Mouse (Mus musculus) lung, embryonic 15.5 days (tissue): ENCODE results near the gene Car10. TPM values are rescaled to one million over a fixed set of nuclear protein-coding genes. Genes with fewer than 3 reads are reported as not detected.

Source experiments
- ATAC-seq: fragments of 200-750 bp; cut with Nextera tagmentation; 2 replicates; pipeline ENCODE4 v1.8.0; 2017; ENCODE audit warnings: moderate number of reproducible peaks, borderline replicate concordance; ENCODE audit not compliant: low FRiP score, low TSS enrichment; ENCODE audit errors: extremely low read depth
- H3K27ac ChIP-seq: fragments of 300-500 bp; sonication (generic); 2 replicates; pipeline ENCODE4 v1.5.1; 2015; ENCODE audit warnings: moderate library complexity, mild to moderate bottlenecking, inconsistent platforms
- H3K27me3 ChIP-seq: fragments of 300-500 bp; sonication (generic); 2 replicates; pipeline ENCODE4 v1.6.1; 2015; ENCODE audit warnings: inconsistent platforms
- H3K36me3 ChIP-seq: fragments of 300-500 bp; sonication (generic); 2 replicates; pipeline ENCODE4 v1.6.1; 2015; ENCODE audit warnings: inconsistent platforms
- H3K4me1 ChIP-seq: fragments of 300-500 bp; sonication (generic); 2 replicates; pipeline ENCODE4 v1.6.1; 2015; ENCODE audit warnings: inconsistent platforms
- H3K4me2 ChIP-seq: fragments of 300-500 bp; sonication (generic); 2 replicates; pipeline ENCODE4 v1.6.1; 2015; ENCODE audit warnings: inconsistent platforms, mild to moderate bottlenecking, moderate library complexity
- H3K4me3 ChIP-seq: fragments of 300-500 bp; sonication (generic); 2 replicates; pipeline ENCODE4 v1.5.1; 2015; ENCODE audit warnings: mild to moderate bottlenecking, inconsistent platforms
- H3K9ac ChIP-seq: fragments of 300-500 bp; sonication (generic); 2 replicates; pipeline ENCODE4 v1.6.1; 2015; ENCODE audit warnings: inconsistent platforms
- H3K9me3 ChIP-seq: fragments of 300-500 bp; sonication (generic); 2 replicates; pipeline ENCODE4 v1.6.1; 2016; ENCODE audit warnings: inconsistent platforms
- WGBS: fragments of 180-500 bp; shearing (Covaris S2); methylation state at CpG from one replicate; pipeline ENCODE4 v1.1.7; 2015; 5-methylcytosine and 5-hydroxymethylcytosine counted together
- polyA plus RNA-seq: library from polyadenylated mRNA; unstranded; fragments of >200 nt; fragmentation: Nextera tagmentation; extraction: Ambion mirVana; gene quantifications from 2 replicates; pipeline ENCODE4 v1.2.1, GENCODE M21; 2015

Car10 gene
- polyA plus RNA-seq, 1 experiment from 2014 or later: 0.40 TPM

DNA sequence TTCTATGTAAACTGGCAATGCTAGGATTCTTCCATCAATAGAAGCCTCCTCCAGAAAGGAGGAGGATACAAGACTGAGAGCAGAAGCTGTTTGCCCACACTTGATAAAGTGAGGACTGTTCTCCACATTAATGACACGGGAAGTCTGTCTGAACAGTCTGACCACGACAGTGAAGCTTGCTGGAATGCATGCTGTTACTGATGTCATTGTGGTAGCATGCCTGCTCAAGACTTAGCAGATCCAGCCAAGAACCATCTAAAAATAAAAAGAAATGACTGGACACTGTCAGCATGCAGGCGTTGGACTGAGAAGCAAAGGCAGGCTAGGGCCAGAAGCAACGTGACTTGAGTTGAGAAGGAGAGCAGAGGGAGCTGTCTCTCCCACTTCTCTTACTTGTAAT, 87.6 kb downstream of the Car10 start:
- Histone ChIP-seq H3K9ac (no peak overlapping the region), H3K4me2 (no peak overlapping the region), H3K36me3 (no peaks in the 10 kb centered on the region), H3K4me3 (no peak overlapping the region), H3K27ac (no peak overlapping the region), H3K4me1 (no peaks in the 10 kb centered on the region), H3K27me3 (no peaks in the 10 kb centered on the region), H3K9me3 (no peaks in the 10 kb centered on the region)
- no peak for ATAC-seq
- WGBS: 48% methylated on average over 4 of the region's 4 CpGs

DNA sequence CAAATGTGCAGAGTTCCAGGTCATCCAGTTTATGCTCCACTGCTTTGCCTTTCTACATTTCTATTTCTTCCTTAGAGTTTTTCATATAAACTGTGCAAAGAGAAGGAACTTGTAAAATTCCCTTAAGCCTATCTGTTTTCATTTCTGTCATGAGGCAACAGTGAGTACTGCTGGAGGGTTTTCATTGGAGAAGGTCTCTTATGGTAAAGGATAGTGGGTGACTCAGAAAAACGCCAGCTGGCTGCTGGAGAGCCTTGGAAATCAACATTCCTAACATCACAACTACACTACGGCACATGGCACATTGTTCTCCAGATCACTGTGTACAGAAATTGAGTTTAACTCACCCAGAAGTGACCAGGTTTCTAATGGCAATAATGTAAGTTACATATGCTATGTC, 88.3 kb downstream of the Car10 start:
- no peak overlapping the region for H3K4me3 ChIP-seq
- no peak for ATAC-seq
- no peaks in the 10 kb centered on the region for H3K27me3 ChIP-seq
- 44% methylated on average over 2 of the region's 2 CpGs for WGBS
- H3K4me1 ChIP-seq: no peaks in the 10 kb centered on the region
- H3K4me2 ChIP-seq: no peak overlapping the region
- H3K9me3 ChIP-seq: no peaks in the 10 kb centered on the region
- no peaks in the 10 kb centered on the region for H3K36me3 ChIP-seq
- no peak overlapping the region for H3K9ac ChIP-seq
- H3K27ac ChIP-seq: no peak overlapping the region

DNA sequence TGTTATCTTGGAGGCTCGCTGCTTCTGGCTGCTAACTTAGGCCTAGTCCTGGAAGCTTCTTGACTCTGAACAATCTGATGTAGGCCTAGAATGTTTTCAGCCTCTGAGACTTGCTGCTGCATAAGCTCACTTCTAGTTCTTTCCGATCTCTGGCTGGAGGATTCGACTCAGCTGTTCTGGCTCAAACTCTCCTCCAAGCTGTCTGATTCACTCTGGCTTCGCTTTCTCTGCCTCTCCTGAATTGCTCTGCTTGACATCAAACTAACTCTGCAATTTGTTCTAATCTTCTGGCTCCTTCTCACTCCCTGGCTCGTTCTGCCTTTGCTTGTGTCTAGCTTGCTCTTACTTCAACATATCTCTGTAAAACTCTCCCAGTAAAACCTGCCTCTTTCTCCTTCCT, 90.8 kb downstream of the Car10 start:
- Histone ChIP-seq H3K4me2 (no peak overlapping the region), H3K9ac (no peak overlapping the region), H3K36me3 (no peaks in the 10 kb centered on the region), H3K27me3 (no peaks in the 10 kb centered on the region), H3K4me3 (no peak overlapping the region), H3K4me1 (no peaks in the 10 kb centered on the region), H3K27ac (no peak overlapping the region), H3K9me3 (no peaks in the 10 kb centered on the region)
- no peak for ATAC-seq
- 77% methylated on average over 5 of the region's 5 CpGs for WGBS

DNA sequence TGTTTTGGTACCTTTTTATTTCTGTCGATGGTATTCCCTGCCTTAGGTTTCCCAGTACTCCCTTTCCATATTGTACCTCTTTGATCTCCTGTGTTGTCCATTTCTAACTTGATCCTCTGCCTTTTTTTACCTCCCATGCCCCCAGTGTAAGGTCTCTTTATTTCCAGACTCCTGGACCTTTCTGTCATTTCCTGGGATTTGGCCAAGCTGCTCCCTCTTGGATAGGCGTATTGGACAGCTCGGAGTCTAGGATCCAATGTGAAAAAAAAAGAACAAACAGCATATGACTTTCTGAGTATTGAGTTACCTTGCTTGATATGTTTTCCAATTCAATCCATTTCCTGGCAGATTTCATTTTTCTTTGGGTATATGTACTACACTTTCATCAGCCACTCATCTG, 102.2 kb downstream of the Car10 start:
- Histone ChIP-seq H3K4me3 (no peak overlapping the region), H3K4me1 (no peaks in the 10 kb centered on the region), H3K9me3 (no peaks in the 10 kb centered on the region), H3K4me2 (no peak overlapping the region), H3K9ac (no peak overlapping the region), H3K36me3 (no peaks in the 10 kb centered on the region), H3K27ac (no peak overlapping the region), H3K27me3 (no peaks in the 10 kb centered on the region)
- ATAC-seq: no peak
- WGBS: 83% methylated on average over 3 of the region's 3 CpGs

DNA sequence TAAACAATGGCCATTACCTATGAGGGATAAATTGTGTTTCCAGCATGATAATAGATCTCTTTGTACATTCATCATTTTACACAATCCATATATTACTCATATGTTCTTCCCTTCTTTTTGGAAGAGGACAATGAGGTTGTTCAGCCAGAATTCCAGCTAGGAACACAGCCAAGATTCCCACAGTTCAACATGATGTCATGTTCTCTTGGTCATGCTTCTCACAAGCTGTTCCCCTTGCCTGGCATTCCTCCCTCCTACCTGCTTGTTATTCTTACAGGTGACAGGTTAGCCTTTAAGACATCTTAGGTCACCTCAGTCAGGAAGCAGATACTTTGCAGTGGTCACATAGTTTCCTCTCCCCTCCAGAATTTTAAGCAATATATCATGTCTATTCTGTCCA, 119.6 kb downstream of the Car10 start:
- Histone ChIP-seq H3K36me3 (no peaks in the 10 kb centered on the region), H3K27me3 (no peaks in the 10 kb centered on the region)
- ATAC-seq: no peak

DNA sequence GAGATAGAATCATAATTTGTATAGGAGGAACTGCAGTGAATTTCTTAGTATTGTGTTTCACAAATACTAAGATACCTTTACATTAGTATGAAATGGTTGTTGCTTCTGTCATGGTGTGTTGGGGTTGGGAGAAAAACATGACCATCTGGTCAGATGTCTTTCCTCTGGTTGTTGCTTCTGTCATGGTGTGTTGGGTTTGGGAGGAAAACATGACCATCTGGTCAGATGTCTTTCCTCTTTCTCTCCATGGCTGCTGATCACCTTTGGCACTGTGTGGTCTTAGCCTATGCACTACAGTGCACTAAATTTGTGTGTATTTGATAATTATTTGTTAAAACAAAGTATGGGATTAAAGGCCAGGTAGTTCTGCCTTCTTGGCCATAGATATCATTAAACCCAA, 132.2 kb downstream of the Car10 start:
- no peaks in the 10 kb centered on the region for H3K9me3 ChIP-seq
- ATAC-seq: no peak

More for the DNA sequence above, 119.6 kb downstream of the Car10 start:
- Histone ChIP-seq H3K4me1 (no peaks in the 10 kb centered on the region), H3K4me3 (no peak overlapping the region), H3K4me2 (no peak overlapping the region), H3K9me3 (no peaks in the 10 kb centered on the region), H3K27ac (no peak overlapping the region), H3K9ac (no peak overlapping the region)

DNA sequence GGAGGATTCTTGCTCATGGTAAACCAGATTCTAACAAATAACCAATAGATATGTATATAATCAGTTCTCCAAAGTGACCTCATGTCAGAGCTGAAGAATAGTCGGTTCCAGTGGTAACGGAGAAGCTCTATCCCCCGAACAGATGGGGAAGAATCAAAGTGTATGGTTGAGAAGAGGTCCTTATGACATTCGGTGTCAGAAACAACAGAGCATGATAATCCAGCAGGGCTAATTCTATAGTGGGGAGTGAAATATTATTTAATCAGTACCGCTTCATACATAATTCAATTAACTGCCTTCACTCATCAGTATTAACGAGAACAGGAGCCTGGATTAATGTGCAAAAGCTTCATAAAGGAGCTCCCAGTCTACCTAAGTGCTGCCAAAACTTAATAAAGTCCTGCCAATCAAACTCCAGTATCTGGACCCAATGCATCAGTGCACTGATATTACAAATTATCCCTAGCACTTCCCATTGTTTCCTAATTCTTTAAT, 152.0 kb downstream of the Car10 start:
- H3K9ac ChIP-seq: no peak overlapping the region
- 84% methylated on average over 6 of the region's 6 CpGs for WGBS
- no peak overlapping the region for H3K27ac ChIP-seq
- H3K4me1 ChIP-seq: no peaks in the 10 kb centered on the region
- no peak for ATAC-seq
- no peak overlapping the region for H3K4me2 ChIP-seq
- no peaks in the 10 kb centered on the region for H3K9me3 ChIP-seq
- no peaks in the 10 kb centered on the region for H3K36me3 ChIP-seq
- H3K27me3 ChIP-seq: no peaks in the 10 kb centered on the region
- H3K4me3 ChIP-seq: no peak overlapping the region

More for the DNA sequence above, 132.2 kb downstream of the Car10 start:
- no peak overlapping the region for H3K9ac ChIP-seq
- H3K4me2 ChIP-seq: no peak overlapping the region
- no peak overlapping the region for H3K4me3 ChIP-seq
- no peaks in the 10 kb centered on the region for H3K36me3 ChIP-seq
- H3K27ac ChIP-seq: no peak overlapping the region
- H3K4me1 ChIP-seq: no peaks in the 10 kb centered on the region
- H3K27me3 ChIP-seq: no peaks in the 10 kb centered on the region

DNA sequence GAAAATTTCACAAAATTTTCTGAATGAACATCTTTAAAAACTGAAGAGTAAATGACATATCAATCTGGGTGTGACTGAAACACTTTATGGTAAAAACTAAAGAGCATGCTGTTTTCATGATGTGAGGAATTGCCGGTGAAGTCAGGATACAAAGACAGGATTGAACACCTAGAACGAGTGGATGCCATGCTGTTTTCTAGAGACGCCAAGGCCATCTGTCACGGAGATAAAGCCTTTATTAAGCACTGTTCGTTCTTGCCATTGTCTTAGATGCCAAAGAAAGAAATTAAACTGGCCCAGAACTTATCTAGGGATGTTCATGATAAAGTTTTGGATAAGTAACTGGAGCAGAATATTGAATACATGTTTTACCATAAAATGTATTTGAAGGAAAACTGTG, 153.9 kb downstream of the Car10 start:
- no peak overlapping the region for H3K4me3 ChIP-seq
- no peaks in the 10 kb centered on the region for H3K27me3 ChIP-seq
- no peak overlapping the region for H3K4me2 ChIP-seq
- no peaks in the 10 kb centered on the region for H3K36me3 ChIP-seq
- 64% methylated on average over 5 of the region's 5 CpGs for WGBS
- no peaks in the 10 kb centered on the region for H3K9me3 ChIP-seq
- H3K27ac ChIP-seq: no peak overlapping the region
- no peaks in the 10 kb centered on the region for H3K4me1 ChIP-seq
- ATAC-seq: no peak
- H3K9ac ChIP-seq: no peak overlapping the region

DNA sequence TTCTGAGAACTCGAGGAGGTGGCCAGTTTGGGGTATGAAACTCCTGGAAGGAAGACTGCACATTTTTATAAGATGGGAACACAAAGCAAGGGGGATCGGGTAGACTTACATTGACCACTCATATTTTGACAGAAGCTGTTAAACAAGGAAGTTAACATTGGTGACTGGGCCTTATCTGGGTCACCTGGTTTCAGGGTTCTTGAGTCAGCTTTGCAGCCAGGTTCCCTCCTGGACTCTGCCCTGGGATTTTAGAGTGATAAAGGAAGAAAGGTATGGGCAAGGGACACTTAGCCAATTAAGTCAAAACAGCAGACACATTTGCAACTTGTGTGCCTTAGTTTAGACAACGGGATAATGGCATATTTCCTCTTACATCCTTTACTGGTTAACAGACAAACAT, 166.2 kb downstream of the Car10 start:
- H3K27ac ChIP-seq: no peak overlapping the region
- ATAC-seq: no peak
- H3K9ac ChIP-seq: no peak overlapping the region
- no peak overlapping the region for H3K4me3 ChIP-seq
- H3K27me3 ChIP-seq: no peaks in the 10 kb centered on the region
- H3K9me3 ChIP-seq: no peaks in the 10 kb centered on the region
- WGBS: 52% methylated on average over 3 of the region's 3 CpGs
- H3K4me2 ChIP-seq: no peak overlapping the region
- H3K36me3 ChIP-seq: no peaks in the 10 kb centered on the region
- H3K4me1 ChIP-seq: no peaks in the 10 kb centered on the region

DNA sequence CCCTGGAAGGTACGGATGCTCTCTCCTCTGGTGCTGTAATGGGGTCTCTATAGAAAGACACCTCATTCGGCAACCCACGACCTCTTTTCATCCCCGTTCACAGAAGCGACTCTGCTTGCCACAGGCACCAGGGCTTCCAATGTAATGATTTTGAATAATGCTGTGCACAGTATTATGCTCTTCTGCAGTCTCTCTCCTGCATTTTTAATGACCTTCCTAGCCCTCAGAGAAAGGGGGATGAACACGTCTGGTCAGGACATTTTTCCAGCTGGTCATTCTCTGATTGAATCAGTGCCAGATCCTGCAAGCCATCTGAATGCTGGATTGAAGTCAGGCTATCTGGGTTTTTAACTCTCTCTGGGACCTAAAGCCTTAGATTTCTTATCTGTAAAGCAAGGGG, 174.2 kb downstream of the Car10 start:
- Histone ChIP-seq H3K9me3 (no peaks in the 10 kb centered on the region), H3K27me3 (no peaks in the 10 kb centered on the region), H3K9ac (no peak overlapping the region), H3K4me3 (no peak overlapping the region), H3K4me1 (no peaks in the 10 kb centered on the region), H3K4me2 (no peak overlapping the region), H3K27ac (no peak overlapping the region), H3K36me3 (no peaks in the 10 kb centered on the region)
- WGBS: 61% methylated on average over 6 of the region's 6 CpGs
- ATAC-seq: no peak

DNA sequence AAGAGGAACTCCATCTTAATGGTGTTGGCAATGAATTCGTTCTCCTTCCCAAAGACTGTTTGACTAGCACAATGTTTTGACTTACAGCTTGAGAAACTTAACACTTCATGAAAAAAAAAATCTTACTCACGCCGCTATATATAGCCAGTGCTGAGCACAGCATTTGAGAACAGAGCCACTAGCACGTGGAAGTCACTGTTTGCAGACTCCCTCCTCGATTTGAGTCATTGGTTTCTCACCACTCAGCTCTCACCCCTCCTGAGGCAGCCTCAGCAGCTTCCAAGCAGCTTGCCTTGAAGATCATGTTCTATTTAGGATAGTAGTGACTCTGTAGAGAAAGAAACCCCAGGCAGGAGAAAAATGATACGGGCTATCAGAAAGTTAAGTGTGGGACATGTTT, 176.1 kb downstream of the Car10 start:
- H3K27me3 ChIP-seq: no peaks in the 10 kb centered on the region
- H3K9me3 ChIP-seq: no peaks in the 10 kb centered on the region
- no peak overlapping the region for H3K27ac ChIP-seq
- no peaks in the 10 kb centered on the region for H3K4me1 ChIP-seq
- no peak overlapping the region for H3K9ac ChIP-seq
- H3K36me3 ChIP-seq: no peaks in the 10 kb centered on the region
- H3K4me3 ChIP-seq: no peak overlapping the region
- no peak overlapping the region for H3K4me2 ChIP-seq
- ATAC-seq: no peak
- 28% methylated on average over 6 of the region's 6 CpGs for WGBS

DNA sequence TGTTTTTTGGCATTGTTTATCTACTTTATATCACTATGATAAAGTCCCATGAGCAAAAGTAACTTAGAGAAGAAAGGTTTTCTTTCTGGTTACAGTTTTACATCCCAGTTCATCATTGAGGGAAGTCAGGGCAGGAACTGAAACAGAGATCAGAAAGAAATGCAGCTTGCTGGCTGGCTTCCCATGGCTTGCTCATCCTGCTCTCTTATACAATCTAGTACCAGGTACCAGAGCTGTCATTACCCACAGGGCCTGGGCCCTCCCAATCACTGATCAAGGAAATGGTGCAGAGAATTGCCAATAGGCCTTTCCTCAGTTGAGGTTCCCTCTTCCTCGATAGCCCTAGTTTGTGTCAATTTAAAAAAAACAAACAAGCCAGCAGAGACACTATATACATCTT, 195.8 kb downstream of the Car10 start:
- Histone ChIP-seq H3K27ac (no peak overlapping the region), H3K4me3 (no peak overlapping the region), H3K36me3 (no peaks in the 10 kb centered on the region), H3K27me3 (no peaks in the 10 kb centered on the region), H3K4me2 (no peak overlapping the region), H3K9me3 (no peaks in the 10 kb centered on the region), H3K9ac (no peak overlapping the region), H3K4me1 (no peaks in the 10 kb centered on the region)
- WGBS: 69% methylated on average over 1 of the region's 1 CpGs
- ATAC-seq: no peak

DNA sequence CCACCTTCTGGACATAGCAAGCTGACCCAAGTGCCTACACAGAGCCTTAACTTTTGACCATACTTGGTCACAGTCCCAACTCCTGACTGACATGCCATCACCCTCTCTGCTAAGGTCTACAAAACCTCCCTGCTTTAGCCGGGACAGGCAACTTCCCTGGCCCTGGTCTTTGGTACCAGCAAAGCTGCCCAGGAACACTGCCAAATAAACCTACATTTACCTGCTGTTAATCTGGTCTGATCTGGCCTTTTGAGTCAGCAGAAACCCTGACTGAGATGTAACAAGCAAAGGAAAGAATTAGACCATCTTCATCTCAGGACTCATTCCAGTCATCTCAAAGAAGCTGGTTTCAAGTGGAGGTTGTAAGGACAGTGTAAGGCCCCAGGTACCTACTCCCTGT, 212.2 kb downstream of the Car10 start:
- Histone ChIP-seq H3K9ac (no peak overlapping the region), H3K4me2 (no peak overlapping the region), H3K27ac (no peak overlapping the region), H3K9me3 (no peaks in the 10 kb centered on the region), H3K4me1 (no peaks in the 10 kb centered on the region), H3K36me3 (no peaks in the 10 kb centered on the region), H3K27me3 (no peaks in the 10 kb centered on the region), H3K4me3 (no peak overlapping the region)
- WGBS: 79% methylated on average over 1 of the region's 1 CpGs
- ATAC-seq: no peak
